Mouse (Mus musculus): ENCODE data around the gene Rasgrp4.

The Rasgrp4 gene

GRCm38 (mm10) chr7:29146625-29147367, 12.1 kb downstream of the Rasgrp4 start:
- no peak for DNase-seq (ENCODE audit: low read depth, low spot score)

GRCm38 (mm10) chr7:29148771-29149170, 14.1 kb downstream of the Rasgrp4 start:
- no peak for DNase-seq (ENCODE audit: low read depth, low spot score)

GRCm38 (mm10) chr7:29151486-29151885, 16.8 kb downstream of the Rasgrp4 start:
- DNase-seq (ENCODE audit: low read depth, low spot score), result no peak

- peak; percentile 51 for DNase-seq (ENCODE audit: low read depth, low spot score)
These were observed 19.5 kb downstream of the Rasgrp4 start for GRCm38 (mm10) chr7:29154018-29154720.

GRCm38 (mm10) chr7:29155196-29155837, 20.7 kb downstream of the Rasgrp4 start:
- DNase-seq (ENCODE audit: low read depth, low spot score), result peak; percentile 91

GRCm38 (mm10) chr7:29155838-29156782, 21.5 kb downstream of the Rasgrp4 start, which contains the start of gene Fam98c:
Gene Fam98c (minus strand): TSS chr7:29156234.
- peak; percentile 89 for DNase-seq (ENCODE audit: low read depth, low spot score)

GRCm38 (mm10) chr7:29158264-29158663, 23.6 kb downstream of the Rasgrp4 start:
- DNase-seq (ENCODE audit: low read depth, low spot score), result no peak

- no peak for DNase-seq (ENCODE audit: low read depth, low spot score)
These were observed 27.6 kb downstream of the Rasgrp4 start for GRCm38 (mm10) chr7:29162294-29162693.

GRCm38 (mm10) chr7:29162750-29163525, 28.3 kb downstream of the Rasgrp4 start:
- peak; percentile 70 for DNase-seq (ENCODE audit: low read depth, low spot score)

- DNase-seq (ENCODE audit: low read depth, low spot score), result no peak
These were observed 33.0 kb downstream of the Rasgrp4 start for GRCm38 (mm10) chr7:29167656-29168055.

- DNase-seq (ENCODE audit: low read depth, low spot score), result no peak
These were observed 33.6 kb downstream of the Rasgrp4 start for GRCm38 (mm10) chr7:29168121-29168695.

GRCm38 (mm10) chr7:29168791-29169230, 34.2 kb downstream of the Rasgrp4 start:
- peak; percentile 27 for DNase-seq (ENCODE audit: low read depth, low spot score)

- DNase-seq (ENCODE audit: low read depth, low spot score), result peak; percentile 38
These were observed 34.8 kb downstream of the Rasgrp4 start for GRCm38 (mm10) chr7:29169231-29170065.

GRCm38 (mm10) chr7:29170066-29170754, 35.6 kb downstream of the Rasgrp4 start, which contains the start of the genes Ggn and Spred3:
Gene Ggn (plus strand): TSS chr7:29170210.
Gene Spred3 (minus strand): TSS chr7:29170411.
- peak; percentile 59 for DNase-seq (ENCODE audit: low read depth, low spot score)

- peak; percentile 43 for DNase-seq (ENCODE audit: low read depth, low spot score)
These were observed 36.3 kb downstream of the Rasgrp4 start for GRCm38 (mm10) chr7:29170755-29171561.

GRCm38 (mm10) chr7:29171562-29172097, 37.0 kb downstream of the Rasgrp4 start:
- DNase-seq (ENCODE audit: low read depth, low spot score), result no peak

- DNase-seq (ENCODE audit: low read depth, low spot score), result no peak
These were observed 37.9 kb downstream of the Rasgrp4 start for GRCm38 (mm10) chr7:29172390-29173016.
